Mouse (Mus musculus) lung, postnatal 4 days (tissue): ENCODE results near the gene Nudt17.
"Not testable (repeated sequence)": the region's sequence is repeated elsewhere in the genome, so short reads cannot be mapped to it uniquely, and the experiment has no call there.

Source experiments
- DNase-seq, 2 experiments: peaks; one replicate each; pipeline ENCODE4 v3.0.0; 2021

Nudt17 gene

GRCm38 (mm10) chr3:96707903-96708683 lies at the start of gene Nudt17:
Gene Nudt17, minus strand, starts transcription at chr3:96708562.
- DNase-seq = peak; percentile 88 to 89

DNA sequence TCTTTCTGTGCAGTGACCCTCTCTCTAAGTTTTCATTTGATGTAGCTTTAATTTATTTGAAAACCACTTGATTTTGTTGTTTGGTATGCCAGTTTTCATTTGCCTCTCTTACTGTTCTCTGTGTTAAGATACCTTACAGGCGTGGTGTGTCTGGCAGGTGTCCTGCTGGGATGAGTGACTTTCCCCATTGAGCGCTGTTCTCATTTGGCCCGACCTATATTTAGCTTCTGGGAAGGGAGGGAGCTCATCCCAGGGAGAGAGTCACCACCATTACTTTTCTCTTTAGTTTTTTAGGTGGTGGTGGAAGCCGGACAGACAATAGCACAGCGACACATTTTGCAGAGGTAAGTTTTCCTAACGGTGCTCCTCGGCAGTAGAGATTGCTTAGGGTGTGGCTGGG lies 49.3 kb upstream of the Nudt17 start:
- DNase-seq = no peak

DNA sequence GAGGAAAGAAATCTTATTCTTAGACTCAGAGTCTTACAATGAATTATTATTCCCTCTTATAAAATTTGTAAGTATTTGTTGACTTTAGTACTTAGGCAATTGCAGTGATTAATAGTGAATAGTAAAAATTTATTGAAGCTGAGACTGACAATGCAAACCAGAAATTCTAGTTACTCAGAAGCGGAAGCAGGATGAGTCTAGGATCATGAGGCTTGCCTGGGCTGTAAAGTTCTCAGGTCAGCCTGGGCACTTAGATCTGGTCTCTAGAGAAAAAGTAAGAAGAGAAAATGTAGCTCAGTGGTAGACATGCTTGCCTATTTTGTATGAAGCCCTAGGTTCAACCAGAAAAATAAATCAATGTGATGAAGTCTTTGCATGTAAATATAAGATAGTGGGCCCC lies 47.6 kb upstream of the Nudt17 start:
- no peak for DNase-seq

DNA sequence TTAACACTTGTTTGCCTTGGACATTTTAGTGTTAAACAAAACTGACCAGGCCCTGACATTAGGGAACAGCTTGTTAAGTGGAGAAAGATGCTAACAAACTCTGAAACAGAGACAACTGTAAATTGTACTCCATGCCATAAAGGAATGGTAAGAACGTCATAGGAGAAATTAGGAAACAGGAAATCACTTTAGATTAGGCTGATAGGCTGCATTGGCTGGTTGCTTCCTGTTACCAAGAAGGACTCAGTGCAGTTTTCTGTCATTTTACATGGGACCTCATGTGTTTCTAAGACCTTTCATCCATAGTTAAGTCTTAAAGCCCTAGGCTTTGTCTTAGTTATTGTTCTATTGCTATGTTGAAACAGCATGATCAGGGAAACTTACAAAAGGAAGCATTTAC lies 38.5 kb upstream of the Nudt17 start:
- no peak for DNase-seq

DNA sequence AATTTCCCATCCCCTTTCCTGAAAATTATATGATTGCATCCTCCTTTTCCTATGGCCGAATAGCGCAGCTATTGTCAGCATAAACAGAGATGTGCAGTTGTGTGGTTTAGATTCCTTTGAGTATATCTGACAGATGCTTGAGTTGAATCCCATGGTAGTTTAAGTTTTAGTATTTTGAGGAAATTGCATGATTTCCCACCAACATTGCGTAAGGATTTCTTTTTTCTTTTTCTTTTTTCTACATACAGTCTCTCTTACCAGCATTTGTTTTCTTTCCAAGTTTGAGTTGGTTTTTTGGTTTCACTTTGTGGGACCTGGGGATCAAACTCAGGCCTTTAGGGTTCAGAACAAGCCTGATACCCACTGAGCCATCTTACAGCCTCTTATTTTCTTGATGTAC lies 36.0 kb upstream of the Nudt17 start:
- DNase-seq = no peak

DNA sequence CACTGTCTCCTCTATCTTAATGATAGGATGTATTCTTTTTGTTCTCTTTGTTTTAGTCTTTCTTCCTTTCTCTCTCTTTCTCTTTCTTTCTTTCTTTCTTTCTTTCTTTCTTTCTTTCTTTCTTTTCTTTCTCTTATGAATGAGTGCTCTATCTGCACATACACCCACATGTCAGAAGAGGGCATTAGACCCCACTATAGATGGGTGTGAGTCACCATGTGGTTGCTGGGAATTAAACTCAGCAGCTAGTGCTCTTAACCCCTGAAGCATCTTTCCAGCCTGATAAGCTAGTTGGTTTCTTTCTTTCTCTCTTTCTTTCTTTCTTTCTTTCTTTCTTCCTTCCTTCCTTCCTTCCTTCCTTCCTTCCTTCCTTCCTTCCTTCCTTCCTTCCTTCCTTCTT lies 31.9 kb upstream of the Nudt17 start:
- DNase-seq = not testable (repeated sequence)

DNA sequence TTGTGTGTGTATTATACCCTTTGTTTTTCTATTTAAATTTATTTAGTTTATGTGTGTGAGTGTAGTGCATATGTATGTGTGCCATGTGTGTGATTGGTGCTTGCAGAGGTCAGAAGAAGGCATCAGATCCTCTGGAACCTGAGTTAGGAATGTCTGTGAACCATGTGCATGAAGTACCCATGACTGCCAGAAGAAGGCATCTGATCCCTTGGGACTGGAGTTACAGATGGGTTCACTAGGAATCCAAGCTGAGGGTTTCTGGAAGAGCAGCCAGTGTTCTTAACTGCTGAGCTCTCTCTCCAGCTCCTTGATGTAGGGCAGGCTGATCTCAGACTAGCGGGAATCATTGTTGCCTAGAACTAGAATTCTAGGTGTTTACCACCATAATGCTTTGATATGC lies 29.6 kb upstream of the Nudt17 start:
- no peak for DNase-seq

- no peak for DNase-seq
Measured at GRCm38 (mm10) chr3:96737013-96737740, 28.8 kb upstream of the Nudt17 start.

DNA sequence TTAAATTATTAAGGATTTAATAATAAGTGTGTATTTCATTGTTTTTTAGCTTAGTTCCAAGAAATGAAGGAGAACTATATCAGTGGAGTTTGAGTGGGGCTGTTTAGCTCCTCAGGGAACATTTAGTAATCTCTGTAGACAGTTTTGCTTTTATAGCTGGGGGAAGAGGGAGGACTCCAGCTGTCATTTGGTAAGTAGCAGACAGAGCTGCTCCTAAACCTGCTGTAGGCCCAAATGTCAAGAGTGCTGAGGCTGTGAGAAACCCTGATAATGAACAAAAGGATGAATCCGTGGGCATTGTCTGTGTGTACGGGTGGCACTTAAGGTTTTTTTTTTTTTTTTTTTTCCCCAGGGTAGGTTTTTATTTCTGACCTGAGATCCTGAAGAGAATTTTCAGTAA lies 26.8 kb upstream of the Nudt17 start:
- DNase-seq = no peak

DNA sequence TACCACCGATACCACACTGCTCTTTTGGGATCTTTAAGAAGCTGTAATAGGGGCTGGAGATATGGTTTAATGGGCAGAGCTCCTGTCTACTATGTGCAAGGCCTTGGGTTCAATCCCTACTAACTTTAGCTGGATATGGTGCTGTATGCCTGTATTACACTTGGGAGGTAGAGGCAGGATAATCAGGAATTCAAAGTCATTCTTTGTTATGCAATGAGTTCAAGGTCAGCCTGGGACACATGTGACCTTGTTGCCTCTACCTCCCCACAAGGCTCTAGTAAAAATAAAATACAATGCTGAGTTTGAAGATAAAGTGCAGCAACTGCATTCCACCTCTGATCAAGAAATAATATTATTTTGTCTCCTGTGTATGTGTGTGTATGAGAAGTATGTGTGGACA lies 25.6 kb upstream of the Nudt17 start:
- DNase-seq = no peak

DNA sequence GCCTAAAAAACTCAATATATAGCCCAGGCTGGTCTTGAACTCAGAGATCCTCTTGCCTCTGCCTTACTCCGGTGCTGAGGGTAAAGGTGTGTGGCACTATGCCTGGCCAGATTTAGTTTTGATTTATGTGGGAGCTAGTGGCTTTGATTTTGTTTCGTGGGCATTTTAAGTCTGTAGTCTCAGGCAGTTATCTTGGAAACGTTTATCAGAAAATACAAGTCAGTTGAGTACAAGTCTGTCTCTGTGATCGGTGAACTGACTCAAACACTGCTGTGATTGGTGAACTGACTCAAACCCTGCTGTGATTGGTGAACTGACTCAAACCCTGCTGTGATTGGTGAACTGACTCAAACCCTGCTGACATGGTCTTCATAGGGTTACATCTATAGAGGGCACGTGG lies 22.4 kb upstream of the Nudt17 start:
- DNase-seq = no peak

- no peak for DNase-seq
Measured at GRCm38 (mm10) chr3:96729403-96729784, 21.0 kb upstream of the Nudt17 start.

- DNase-seq = no peak
Measured at GRCm38 (mm10) chr3:96728634-96729402, 20.5 kb upstream of the Nudt17 start.

- no peak for DNase-seq
Measured at GRCm38 (mm10) chr3:96727828-96728633, 19.7 kb upstream of the Nudt17 start.

DNA sequence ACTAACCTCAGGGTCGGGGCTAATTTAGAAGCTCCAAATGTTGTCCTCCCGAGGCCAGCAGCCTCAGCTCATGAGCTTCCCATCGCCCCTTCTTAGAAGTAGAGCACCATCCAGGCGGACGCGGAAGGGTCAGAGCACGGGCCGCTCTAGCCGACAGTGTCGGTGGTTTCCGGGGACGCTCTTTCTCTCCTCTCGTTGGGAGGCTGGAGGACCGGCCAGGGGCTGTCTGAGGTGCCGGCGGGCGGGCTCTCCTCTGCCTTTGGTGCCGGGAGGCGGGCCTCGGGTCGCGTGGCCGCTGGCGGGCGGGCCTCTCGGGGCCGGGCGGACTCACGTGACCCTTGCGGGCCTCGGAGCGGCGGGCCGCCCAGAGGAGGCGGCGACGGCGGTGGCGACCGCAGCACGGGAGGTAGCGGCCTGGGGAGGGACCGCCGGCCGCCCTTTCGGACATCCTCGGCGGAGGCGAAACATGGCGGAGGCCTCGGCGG lies 19.0 kb upstream of the Nudt17 start, which contains the start of the genes Polr3c and Rnf115:
Gene Polr3c, minus strand, starts transcription at position 286 of the 485 bp plus-strand sequence.
Gene Rnf115, plus strand, starts transcription at position 322 of the 485 bp plus-strand sequence.
- DNase-seq = peak; percentile 97 to 99

DNA sequence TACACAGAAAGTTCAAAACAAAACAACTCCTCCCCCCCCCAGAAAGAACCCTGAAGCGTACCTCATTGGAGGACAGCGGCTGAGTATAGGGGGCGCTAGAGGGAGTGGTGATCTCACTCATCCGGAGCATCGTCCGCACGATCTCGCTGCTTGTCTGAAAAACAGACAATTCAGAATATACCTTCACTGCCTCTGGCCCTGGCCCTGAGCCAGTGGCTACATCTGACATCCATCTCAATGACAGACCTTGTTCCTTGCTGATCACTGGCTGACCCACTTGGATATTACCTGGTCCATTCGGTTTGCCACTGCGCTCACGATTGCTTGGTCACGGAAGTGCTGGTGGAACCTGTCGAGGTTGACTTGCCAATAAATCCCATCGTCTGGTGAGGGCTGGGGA lies 10.8 kb upstream of the Nudt17 start:
- peak in 1 of 2 experiments; percentile 42 for DNase-seq

DNA sequence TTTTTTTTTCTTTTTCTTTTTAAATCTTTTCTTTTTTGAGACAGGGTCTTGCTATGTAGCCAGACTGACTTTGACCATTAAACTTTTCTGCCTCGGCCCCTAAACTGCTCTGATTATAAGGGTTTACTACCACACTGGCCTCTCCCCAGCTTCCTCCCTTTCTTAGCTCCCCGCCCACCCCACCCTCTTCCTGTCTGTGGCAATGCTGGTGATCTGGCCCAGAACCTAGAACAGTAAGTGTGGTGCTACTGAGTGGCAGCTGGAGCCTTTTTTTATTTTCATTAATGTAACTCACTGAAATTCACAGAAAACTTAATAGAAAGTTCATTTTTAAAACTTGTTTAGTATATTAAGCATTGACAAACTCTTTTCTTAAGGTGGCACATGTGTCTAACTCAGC lies 7.5 kb upstream of the Nudt17 start:
- DNase-seq = no peak

DNA sequence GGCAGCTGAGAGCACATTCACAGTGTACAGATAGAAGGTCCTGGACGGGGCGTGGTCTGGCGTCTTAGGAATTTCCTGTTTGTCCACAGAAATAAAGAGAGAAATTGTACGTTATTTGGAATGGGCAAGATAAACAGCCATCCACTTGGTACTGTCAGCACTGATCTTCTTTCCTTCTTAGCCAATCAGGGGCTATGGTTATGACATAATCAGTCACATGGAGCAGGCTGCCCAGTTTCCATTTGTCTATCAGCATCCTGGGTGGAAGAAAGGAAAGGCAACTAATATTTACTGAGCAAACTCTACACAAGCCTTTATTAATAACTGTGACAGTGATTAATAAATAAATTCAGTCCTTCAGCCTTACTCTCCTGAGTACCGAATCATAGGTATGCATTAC lies 5.9 kb upstream of the Nudt17 start:
- no peak for DNase-seq

DNA sequence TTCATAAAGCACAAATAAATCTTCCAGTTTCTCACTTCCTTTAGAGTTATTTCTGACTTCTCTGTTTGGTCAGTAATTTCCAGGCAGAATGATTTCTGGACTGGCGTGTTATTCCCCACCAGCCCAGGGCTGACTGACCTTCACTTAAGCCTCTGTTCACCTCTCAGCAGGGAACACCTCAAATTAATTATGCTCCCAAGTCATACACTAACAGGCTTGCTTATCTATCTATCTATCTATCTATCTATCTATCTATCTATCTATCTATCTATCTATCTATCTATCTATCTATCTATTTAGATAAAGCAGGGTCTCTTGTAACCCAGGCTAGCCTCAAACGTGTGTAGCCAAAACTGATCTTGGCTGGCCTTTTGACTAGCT lies 312 bp upstream of the Nudt17 start:
- no peak for DNase-seq

- DNase-seq = no peak
Measured at GRCm38 (mm10) chr3:96706984-96707383, 1.4 kb downstream of the Nudt17 start.

DNA sequence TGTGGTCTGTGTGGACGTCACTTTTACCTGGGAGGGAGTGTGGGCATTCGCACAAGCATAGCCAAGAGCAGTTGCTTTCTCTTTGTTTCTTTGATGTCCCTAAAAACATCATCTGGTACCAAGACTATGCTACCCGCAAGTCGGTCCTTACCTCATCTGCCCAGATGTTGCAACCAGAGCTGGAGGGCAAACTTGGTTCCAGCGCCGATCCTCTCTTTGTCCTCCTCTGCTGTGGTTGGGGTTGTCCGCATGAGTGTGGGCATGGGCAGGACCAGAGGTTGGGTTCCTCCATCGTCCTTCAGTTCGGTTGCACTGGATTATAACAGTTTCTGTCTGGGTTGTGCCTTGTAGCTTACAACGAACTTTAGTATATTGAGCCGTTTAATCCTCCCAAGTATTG lies 2.1 kb downstream of the Nudt17 start:
- DNase-seq = no peak

DNA sequence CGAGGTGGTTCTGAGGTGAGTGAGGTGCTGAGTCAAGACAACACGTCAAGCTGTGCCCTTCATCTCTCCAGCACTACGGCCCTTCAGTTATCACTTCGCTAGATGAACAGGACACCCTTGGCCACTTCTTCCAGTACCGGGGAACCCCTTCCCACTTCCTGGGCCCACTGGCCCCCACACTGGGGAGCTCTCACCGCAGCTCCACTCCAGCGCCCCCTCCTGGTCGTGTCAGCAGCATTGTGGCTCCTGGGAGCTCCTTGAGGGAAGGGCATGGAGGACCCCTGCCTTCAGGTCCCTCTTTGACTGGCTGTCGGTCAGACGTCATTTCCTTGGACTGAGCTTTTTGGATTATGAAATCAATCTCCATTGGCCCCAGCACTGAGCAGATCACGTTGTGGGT lies 3.6 kb downstream of the Nudt17 start:
- peak; percentile 43 to 44 for DNase-seq

DNA sequence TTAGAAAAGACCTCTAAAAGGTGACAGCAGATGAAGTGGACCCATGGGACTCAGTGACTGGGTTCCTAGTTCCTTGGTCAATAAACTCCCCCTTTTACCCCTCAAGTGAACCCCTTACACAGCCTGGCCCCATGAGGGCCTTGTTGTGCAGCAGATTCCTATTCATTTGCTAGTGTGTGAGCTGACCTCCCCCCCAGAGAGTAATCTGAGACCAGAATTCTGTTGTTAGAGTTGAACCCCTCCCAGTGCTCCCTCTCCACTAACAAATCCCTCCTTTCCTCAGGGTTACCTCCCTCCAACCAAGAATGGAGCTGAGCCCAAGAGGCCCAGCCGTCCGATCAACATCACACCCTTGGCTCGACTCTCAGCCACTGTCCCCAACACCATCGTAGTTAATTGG lies 7.4 kb downstream of the Nudt17 start:
- no peak for DNase-seq
